Mouse (Mus musculus) left cerebral cortex, postnatal 14 days (tissue): ENCODE results near the gene Ankrd6. TPM values are rescaled to one million over a fixed set of nuclear protein-coding genes. Genes with fewer than 3 reads are reported as not detected.
"Not testable (repeated sequence)": the region's sequence is repeated elsewhere in the genome, so short reads cannot be mapped to it uniquely, and the experiment has no call there.

Experiments
- DNase-seq, 2 experiments: peaks; one replicate each; pipeline ENCODE4 v3.0.0; 2021 to 2022; ENCODE audit warnings: low spot score in 2 of 2, mixed read lengths in 1 of 2
- intact Hi-C: fragments of 180-260 bp; cut with DNase I; formaldehyde crosslinking; loops from one replicate; pipeline ENCODE4 v1.15.1; 2025
- long read RNA-seq, 2 experiments: library from polyadenylated mRNA; stranded (forward); transcript quantifications; one replicate each; pipeline ENCODE4 v2.0.0; 2021
- total RNA-seq, 2 experiments: library from RNA; stranded (reverse); gene quantifications; 2 replicates each; pipeline ENCODE4 v1.2.3; 2021

The Ankrd6 gene
- 10 to 100 TPM; 36.1 to 38.9 TPM for total RNA-seq
- long read RNA-seq, experiment 1, full-length matches to known transcripts, result 3 of 16 reads
- long read RNA-seq, experiment 1, partial matches to known transcripts, result 3 of 16 reads
- long read RNA-seq, experiment 1, other reads (novel, unspliced or antisense), result 10 of 16 reads
- long read RNA-seq, experiment 2, full-length matches to known transcripts, result 10 of 17 reads
- long read RNA-seq, experiment 2, partial matches to known transcripts, result 0 of 17 reads
- long read RNA-seq, experiment 2, other reads (novel, unspliced or antisense), result 7 of 17 reads

DNA sequence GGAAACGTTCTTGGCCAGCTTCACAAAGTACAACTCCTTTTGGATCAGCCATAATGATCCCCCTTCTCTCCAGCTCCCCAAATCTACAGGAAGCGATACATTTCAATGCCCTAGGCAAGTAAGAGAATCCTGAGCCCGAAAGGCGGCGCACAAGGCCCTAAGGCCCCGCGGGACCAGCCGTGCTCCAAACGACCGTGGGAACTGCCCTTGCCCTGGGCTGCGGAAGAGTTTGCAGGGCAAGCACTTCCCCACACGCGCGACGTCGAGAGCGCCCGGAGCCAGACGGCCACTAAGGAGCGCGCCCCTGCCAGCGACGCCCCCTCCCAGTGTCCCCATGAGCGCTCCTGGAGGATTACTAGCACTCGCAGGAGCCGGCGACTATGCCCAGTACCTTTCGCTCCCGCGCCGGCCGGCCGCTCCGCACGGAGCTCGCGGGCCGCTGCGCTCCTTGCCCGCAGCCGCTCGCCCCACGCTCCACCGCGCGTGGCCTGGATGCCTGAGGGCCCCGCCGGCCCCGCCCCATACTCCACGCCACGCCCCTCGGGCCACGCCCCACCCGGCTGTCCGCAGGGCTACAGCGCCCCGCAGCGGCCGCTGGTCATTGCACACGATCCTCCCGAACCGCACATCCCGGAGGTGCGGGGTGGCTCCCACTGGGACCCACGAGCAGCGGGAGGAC lies at the start of gene Ankrd6:
TSS of gene Ankrd6 (minus strand) at position 486 of the 679 bp plus-strand sequence.
- intact Hi-C loops, result loop anchor here (5.0 to 10.0 kb wide), 5 partner anchors 67 to 344 kb away; partner anchors contain the start of genes Lyrm2 and Pnrc1
- DNase-seq, result peak; percentile 58 to 79

GRCm38 (mm10) chr4:32998996-32999395 lies 48.4 kb upstream of the Ankrd6 start:
- no peak for DNase-seq
- intact Hi-C loops, result no loop called here

- intact Hi-C loops, result no loop called here
- DNase-seq, result no peak
Observed at GRCm38 (mm10) chr4:32997571-32997970, 46.9 kb upstream of the Ankrd6 start.

DNA sequence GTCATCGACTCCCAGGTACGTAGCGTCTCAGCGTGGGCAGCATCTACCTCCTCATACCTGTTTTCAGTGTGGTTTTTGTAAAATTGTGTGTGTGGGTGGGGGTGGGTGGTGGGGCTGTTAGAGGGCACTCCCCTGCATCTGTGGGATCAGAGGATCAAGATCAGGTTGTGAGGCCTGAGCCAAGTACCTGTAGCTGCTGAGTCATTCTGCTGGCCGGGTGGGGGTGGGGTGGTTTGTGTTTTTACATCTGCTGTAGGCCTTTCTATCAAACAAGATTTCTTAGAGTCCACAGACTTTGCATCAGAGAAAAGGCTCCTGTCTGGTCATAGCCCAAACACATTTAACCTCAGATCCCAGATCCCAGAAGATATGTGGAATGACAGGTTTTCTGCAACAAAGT lies 45.4 kb upstream of the Ankrd6 start:
- intact Hi-C loops, result no loop called here
- DNase-seq, result no peak

GRCm38 (mm10) chr4:32994168-32994567 lies 43.5 kb upstream of the Ankrd6 start:
- intact Hi-C loops, result no loop called here
- no peak for DNase-seq

DNA sequence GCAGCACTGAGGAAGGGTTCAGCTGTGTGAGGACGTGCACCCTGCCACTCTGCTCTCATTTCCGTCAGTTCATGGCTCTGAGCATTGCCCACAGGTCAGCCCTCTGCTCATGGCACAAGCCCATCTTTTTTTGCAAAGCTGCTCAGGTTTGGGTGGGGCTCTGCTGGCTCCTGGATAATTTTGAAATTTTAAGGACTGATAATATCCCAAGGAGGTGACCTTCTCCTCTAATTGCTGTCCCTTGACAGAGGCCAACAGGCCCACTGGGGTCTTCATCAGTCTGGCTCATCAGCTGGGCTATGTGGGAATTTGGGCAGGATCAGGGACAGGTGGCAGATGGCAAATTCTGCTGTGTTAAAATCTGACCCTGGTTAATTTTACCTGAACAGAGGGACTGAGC lies 38.7 kb upstream of the Ankrd6 start:
- DNase-seq, result no peak

DNA sequence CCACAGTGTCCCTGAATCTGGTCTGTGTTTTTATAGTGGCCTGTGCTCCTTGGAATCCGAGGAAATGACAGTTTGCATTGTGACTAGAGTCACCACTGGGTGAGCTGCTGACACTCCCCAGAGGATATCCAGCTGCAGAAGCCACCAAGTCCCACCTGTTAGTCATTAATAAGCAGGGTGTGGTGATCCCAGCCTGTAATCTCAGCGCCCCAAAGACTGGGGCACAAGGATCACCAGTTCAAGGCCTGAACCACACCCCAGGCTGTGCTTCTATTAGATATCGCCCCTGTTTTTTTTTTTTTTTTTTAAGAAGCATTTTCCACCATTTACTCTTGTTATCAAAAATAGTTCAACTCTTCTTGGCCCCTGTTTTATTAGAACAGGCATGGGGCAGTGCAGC lies 36.4 kb upstream of the Ankrd6 start:
- intact Hi-C loops, result no loop called here
- no peak for DNase-seq

More for the DNA sequence above, 38.7 kb upstream of the Ankrd6 start:
- intact Hi-C loops, result no loop called here

- intact Hi-C loops, result no loop called here
- DNase-seq, result no peak
Observed at GRCm38 (mm10) chr4:32985684-32986083, 35.0 kb upstream of the Ankrd6 start.

DNA sequence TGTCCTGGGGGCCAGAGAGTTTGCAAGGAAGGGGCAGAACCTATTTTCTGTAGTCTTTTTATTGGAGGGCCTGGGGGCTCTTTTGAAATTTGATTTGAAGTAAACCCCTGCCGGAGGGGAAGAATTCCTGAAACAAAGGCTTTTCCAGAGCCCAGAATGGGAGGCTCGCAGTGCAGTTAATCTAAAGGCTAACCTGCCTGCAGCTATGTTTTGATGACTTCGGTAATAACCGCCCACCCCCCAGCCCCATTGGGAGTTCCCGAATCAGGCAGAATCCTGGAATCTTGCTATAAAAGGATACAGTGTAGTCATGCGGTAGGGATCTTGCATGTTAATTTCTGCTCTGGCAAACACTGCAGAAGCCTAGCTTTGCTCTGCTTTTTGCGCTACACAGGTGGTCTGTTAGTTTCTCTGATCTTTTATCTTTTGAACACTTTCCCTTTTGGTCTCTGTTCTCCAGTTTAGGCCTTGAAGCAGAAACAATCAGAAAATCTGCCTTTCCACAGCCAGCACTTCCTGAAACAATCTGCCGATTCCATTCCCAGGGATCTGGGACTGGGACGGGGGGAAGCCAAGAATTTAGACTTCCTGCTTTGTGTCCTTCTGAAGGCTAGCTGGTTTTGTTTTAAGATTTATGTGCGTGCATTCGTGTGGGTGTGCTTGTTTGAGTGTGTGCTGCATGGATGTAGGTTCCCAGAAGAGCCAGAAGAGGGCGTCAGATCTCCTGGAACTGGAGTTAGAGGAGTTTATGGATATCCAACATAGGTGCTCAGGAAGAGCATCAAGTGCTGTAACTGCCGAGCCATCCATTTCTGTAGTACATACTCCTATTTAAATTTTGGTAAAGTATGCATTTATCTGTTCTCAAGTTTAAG lies 34.4 kb upstream of the Ankrd6 start:
- intact Hi-C loops, result no loop called here
- DNase-seq, result peak; percentile 20 to 64

DNA sequence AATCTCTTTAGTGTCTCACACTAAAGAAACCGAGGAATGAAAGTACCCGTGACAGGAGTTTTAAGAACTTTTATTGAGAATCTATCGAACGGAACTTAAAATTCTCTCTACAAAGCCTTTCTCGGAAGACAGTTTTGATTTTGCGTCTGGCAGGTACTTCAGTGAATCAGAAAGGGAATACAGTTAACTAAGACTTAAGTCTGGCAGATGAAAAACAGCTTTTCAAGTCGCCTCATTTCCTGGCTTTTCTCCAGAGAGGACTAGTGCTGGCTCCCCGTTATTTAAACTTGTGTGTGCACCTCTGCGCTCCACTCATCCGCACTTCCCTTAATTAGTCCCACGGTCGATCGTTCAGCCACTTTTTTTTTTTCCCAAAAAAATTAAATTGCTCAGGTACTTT lies 33.6 kb upstream of the Ankrd6 start:
- peak in 1 of 2 experiments; percentile 21 for DNase-seq
- intact Hi-C loops, result no loop called here

- peak; percentile 62 to 82 for DNase-seq
- intact Hi-C loops, result no loop called here
Observed at GRCm38 (mm10) chr4:32983176-32984155, 32.8 kb upstream of the Ankrd6 start.

DNA sequence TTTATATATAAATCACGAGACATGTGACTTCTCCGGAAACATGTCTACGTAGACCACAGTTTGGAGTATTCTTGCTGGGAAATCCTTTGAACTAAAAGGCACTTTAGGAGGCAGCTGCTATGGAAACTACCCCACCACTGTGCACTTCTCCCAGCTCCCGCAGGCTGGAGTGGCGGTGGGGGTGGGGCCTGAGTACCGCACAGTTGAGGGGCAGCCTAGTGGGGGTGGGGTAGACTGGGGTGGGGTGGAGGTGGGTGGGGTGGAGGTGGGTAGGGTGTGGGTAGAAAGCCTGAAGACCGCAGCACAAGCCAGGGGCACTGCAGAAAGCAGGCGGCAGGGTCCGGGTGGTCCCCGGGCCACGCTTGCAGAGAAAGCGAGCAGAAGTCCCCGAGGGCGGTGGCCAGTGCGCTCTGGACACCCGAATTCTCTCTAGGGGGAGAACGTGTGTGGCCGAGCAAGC lies 32.1 kb upstream of the Ankrd6 start, which contains the start of gene Rragd:
TSS of gene Rragd (plus strand) at position 322 of the 460 bp plus-strand sequence.
- intact Hi-C loops, result no loop called here
- peak; percentile 56 to 77 for DNase-seq

DNA sequence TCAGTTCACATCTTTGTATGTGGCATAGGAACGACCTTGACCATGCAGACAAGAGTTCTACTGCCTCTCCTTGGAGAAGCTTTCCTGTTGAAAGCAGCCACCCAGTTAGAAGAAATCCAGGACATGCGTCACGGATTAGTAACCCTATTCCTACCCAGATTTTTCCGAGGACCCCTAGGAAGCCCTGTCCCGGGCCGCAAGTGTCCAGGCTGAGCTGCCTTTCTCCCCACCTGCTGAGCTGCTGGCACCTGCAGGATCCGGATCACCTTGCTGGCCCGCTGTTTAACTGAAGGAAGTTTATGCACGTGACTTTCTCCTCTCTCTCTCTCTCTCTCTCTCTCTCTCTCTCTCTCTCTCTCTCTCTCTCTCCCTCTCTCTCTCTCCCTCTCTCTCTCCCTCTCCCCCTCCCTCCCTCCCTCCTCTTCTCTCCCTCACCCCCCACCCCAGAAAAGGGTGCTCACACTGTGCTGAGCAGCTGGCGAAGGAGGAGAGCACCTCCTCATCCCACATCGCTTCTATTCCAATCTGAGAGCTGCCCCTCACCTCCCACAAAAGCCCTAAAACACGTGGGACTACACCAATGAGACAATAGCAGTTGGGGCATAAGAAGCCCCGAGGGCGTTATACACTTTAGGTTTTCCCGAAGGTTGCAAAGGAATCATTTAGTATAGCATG lies 31.5 kb upstream of the Ankrd6 start:
- intact Hi-C loops, result no loop called here
- DNase-seq, result peak; percentile 25 to 28

- intact Hi-C loops, result no loop called here
- DNase-seq, result no peak
Observed at GRCm38 (mm10) chr4:32981617-32982016, 31.0 kb upstream of the Ankrd6 start.

GRCm38 (mm10) chr4:32980061-32980460 lies 29.4 kb upstream of the Ankrd6 start:
- no peak for DNase-seq
- intact Hi-C loops, result no loop called here

GRCm38 (mm10) chr4:32977331-32977730 lies 26.7 kb upstream of the Ankrd6 start:
- intact Hi-C loops, result no loop called here
- DNase-seq, result no peak

DNA sequence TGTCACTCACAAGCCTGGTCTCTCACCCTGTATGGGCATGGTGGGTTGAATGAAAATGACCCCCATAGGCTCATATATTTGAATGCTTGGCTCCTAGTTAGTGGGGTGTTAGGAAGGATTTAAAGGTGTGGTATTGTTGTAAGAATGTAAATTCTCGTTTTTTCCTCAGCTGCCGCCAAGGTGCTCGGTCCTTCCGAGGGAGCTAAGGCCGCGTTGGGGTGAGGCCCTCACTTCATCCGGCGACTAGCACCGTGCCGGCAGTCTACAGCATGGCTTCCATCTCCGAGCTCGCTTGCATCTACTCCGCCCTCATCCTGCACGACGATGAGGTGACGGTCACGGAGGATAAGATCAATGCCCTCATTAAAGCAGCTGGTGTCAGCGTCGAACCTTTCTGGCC lies 14.0 kb upstream of the Ankrd6 start:
- DNase-seq, intact Hi-C loops: not testable (repeated sequence)

DNA sequence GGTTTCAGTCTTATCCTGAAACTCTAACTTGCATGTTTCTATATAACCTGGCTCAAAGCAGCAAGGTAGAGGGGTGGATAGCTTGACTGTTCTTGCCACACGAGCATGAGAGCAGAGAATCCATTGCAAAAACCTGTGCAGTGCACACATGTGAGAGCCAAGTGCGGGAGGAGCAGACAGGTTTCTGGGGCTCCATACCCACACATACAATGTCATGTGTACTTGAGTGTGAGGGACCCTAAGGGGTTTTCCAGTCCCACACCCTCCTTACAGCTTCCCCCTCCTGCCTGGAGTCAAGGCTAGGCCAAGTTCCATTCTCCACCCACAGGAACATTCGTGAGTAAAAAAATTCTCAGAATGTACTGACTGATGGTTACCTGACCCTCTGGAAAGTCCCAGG lies 10.8 kb upstream of the Ankrd6 start:
- no peak for DNase-seq
- intact Hi-C loops, result no loop called here
